Mouse (Mus musculus) heart, postnatal 0 days (tissue): ENCODE measurements around the gene Vps18. TPM values are rescaled to one million over a fixed set of nuclear protein-coding genes. Genes with fewer than 3 reads are reported as not detected.

ENCODE experiments used
- ATAC-seq: fragments of 200-750 bp; cut with Nextera tagmentation; 2 replicates; pipeline ENCODE4 v1.8.0; 2017; ENCODE audit warnings: low read depth, moderate number of reproducible peaks, moderate library complexity; ENCODE audit not compliant: insufficient read depth
- DNase-seq: peaks from one replicate; pipeline ENCODE4 v3.0.0-alpha.2; 2016; ENCODE audit warnings: low spot score
- H3K27ac ChIP-seq: fragments of 300-500 bp; sonication (generic); 2 replicates; pipeline ENCODE4 v1.5.1; 2014; ENCODE audit warnings: low read depth, mild to moderate bottlenecking
- H3K27me3 ChIP-seq: fragments of 300-500 bp; sonication (generic); 2 replicates; pipeline ENCODE4 v1.6.1; 2014; ENCODE audit warnings: low read length, mixed read lengths; ENCODE audit not compliant: control insufficient read depth, insufficient read depth
- H3K36me3 ChIP-seq: fragments of 300-500 bp; sonication (generic); replicated peaks from 2 replicates; pipeline ENCODE4 v1.6.1; 2014; ENCODE audit warnings: low read length, mixed read lengths; ENCODE audit not compliant: control insufficient read depth, insufficient read depth
- H3K4me1 ChIP-seq: fragments of 300-500 bp; sonication (generic); 2 replicates; pipeline ENCODE4 v1.6.1; 2014; ENCODE audit warnings: antibody characterized with exemption; ENCODE audit not compliant: control insufficient read depth, insufficient read depth
- H3K4me2 ChIP-seq: fragments of 300-500 bp; sonication (generic); 2 replicates; pipeline ENCODE4 v1.6.1; 2014; ENCODE audit warnings: low read depth, mild to moderate bottlenecking, low read length, moderate library complexity
- H3K4me3 ChIP-seq: fragments of 300-500 bp; sonication (generic); 2 replicates; pipeline ENCODE4 v1.5.1; 2014; ENCODE audit warnings: low read depth, low read length
- H3K9ac ChIP-seq: fragments of 300-500 bp; sonication (generic); replicated peaks from 2 replicates; pipeline ENCODE4 v1.6.1; 2014; ENCODE audit warnings: low read depth, low read length, mixed read lengths
- H3K9me3 ChIP-seq: fragments of 300-500 bp; sonication (generic); replicated peaks from 2 replicates; pipeline ENCODE4 v1.6.1; 2016; ENCODE audit warnings: low read length; ENCODE audit not compliant: control insufficient read depth
- CTCF ChIP-seq: IDR thresholded peaks from 2 replicates; pipeline ENCODE4 v1.5.1; 2016; ENCODE audit warnings: antibody characterized with exemption, control low read depth, low read depth
- EP300 ChIP-seq: IDR thresholded peaks from 2 replicates; pipeline ENCODE4 v1.6.1; 2016; ENCODE audit warnings: antibody characterized with exemption, low read depth
- WGBS: fragments of 180-500 bp; shearing (Covaris S2); extraction: QIAGEN DNeasy Blood & Tissue Kit; methylation state at CpG from one replicate; pipeline ENCODE4 v1.1.7; 2014; 5-methylcytosine and 5-hydroxymethylcytosine counted together
- polyA plus RNA-seq: library from polyadenylated mRNA; unstranded; fragments of >200 nt; fragmentation: Nextera tagmentation; extraction: Ambion mirVana; gene quantifications from 2 replicates; pipeline ENCODE4 v1.2.1, GENCODE M21; 2015
- total RNA-seq: library from RNA; depleted of rRNA; stranded (reverse); fragments of >200 nt; gene quantifications from 2 replicates; pipeline ENCODE4 v1.2.3, GENCODE M21; 2014; ENCODE audit warnings: low replicate concordance; rRNA removed

Gene Vps18
- total and polyA plus RNA-seq, 2 experiments from 2014 or later, result 8.0 to 14.3 TPM

GRCm38 (mm10) chr2:119336002-119336401 is 47.5 kb downstream of the Vps18 start:
- Histone ChIP-seq H3K27me3 (peaks cover 4% of the 10 kb centered on the region), H3K9me3 (no peaks in the 10 kb centered on the region), H3K4me1 (peaks cover 7% of the 10 kb centered on the region; the same call in 1 of the 2 replicates), H3K9ac (no peak overlapping the region), H3K4me3 (no peak overlapping the region), H3K4me2 (no peak overlapping the region), H3K36me3 (peaks cover 7% of the 10 kb centered on the region), H3K27ac (peak overlapping the region; percentile 88)
- WGBS, result 48% methylated on average over 2 of the region's 2 CpGs
- no peak for TF ChIP-seq CTCF
- TF ChIP-seq EP300, result no peak
- ATAC-seq (no peak), DNase-seq (no peak)

GRCm38 (mm10) chr2:119336470-119336869 is 47.9 kb downstream of the Vps18 start:
- Histone ChIP-seq H3K4me3 (no peak overlapping the region), H3K27ac (peak overlapping the region; percentile 88), H3K27me3 (no peaks in the 10 kb centered on the region), H3K4me1 (peaks cover 7% of the 10 kb centered on the region; the same call in 1 of the 2 replicates), H3K36me3 (peaks cover 5% of the 10 kb centered on the region; the same call in 1 of the 2 replicates), H3K9me3 (no peaks in the 10 kb centered on the region), H3K9ac (no peak overlapping the region), H3K4me2 (no peak overlapping the region)
- ATAC-seq (peak; percentile 22; the same call in 1 of the 2 replicates), DNase-seq (no peak)
- TF ChIP-seq CTCF (no peak), EP300 (peak; percentile 67)
- 57% methylated on average over 10 of the region's 10 CpGs for WGBS

DNA sequence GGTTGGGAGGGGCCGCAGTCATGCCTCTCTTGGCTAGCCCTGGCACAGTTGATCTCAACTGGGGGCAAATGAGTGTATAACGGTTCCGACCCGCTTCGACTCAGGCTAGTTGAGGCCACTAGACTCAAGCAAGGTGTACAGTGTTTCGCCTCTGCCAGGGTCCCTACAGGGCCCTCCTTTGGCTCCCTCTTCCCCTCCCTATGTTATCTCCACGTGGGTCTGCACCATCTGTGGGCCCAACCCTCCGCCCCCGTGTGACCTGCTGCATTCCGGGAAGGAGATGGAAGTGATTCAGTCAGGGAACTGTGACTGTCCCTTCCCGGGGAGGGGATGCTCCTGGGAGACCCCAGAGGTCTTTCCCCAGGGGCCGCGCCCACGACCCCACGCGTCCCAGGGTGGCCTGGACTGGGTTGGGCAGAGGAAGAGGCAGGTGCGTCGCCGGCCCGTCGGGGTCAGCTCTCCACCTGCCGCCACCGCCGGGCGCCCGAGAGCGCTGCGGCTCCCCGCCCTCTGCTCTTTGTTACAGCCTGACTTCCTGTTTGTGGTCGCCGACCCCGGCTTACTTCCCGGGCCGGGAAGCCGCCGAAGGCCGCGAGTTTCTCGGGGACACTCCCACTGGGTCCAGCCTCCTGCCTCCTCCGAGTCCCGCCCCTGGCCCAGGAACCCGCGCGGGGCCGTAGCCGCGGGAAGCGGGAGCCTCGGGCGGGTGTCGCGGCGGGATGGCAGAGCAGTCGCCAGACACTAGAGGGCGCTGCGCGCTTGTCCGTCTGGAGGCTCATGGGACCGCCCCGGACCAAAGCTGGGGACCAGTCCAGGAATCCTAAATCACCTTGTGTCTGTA is 49.1 kb downstream of the Vps18 start:
- DNase-seq (peak; percentile 74), ATAC-seq (peak; percentile 88)
- Histone ChIP-seq H3K4me2 (peak overlapping the region; percentile 70), H3K9me3 (no peaks in the 10 kb centered on the region), H3K4me1 (peaks cover 7% of the 10 kb centered on the region; the same call in 1 of the 2 replicates), H3K4me3 (peak overlapping the region; percentile 51), H3K27ac (peak overlapping the region; percentile 88), H3K36me3 (peaks cover under 1% of the 10 kb centered on the region; the same call in 1 of the 2 replicates), H3K9ac (peak overlapping the region; percentile 52), H3K27me3 (no peaks in the 10 kb centered on the region)
- TF ChIP-seq EP300 (peak; percentile 83; the same call in 1 of the 2 replicates), CTCF (peak; percentile 79)
- WGBS, result 8% methylated on average over 58 of the region's 60 CpGs

DNA sequence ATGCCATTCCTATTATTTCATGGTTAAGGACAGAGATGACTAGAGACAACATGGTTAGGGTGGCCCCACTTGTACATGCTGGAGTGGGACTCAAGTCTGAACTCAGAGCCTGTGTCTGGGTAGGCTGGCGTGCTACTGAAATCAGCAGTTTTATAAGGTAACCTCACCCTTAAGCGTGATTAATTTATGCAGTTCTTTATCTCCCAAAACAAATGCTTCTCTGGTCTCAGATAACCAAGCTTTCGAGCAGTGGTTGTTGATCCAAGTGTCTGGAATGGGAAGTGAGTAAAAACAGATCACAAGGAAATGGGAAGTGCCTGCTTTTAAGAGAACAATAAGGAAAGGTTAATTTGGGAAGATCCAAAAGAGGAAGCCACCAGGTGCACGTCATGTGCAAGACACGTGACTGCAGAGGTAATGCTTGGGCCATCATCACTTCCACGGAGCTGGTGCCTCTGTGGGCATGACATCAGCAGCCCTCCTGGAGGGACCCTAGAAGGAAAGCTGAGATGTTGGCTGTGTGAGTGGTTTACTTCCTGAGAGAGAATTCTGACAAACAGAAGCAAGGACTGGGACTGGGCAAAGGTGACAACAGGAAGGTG is 56.1 kb downstream of the Vps18 start:
- no peaks in the 10 kb centered on the region for H3K4me1 ChIP-seq
- H3K27ac ChIP-seq, result no peak overlapping the region
- no peak overlapping the region for H3K9ac ChIP-seq
- no peaks in the 10 kb centered on the region for H3K36me3 ChIP-seq
- no peak for TF ChIP-seq EP300
- TF ChIP-seq CTCF, result no peak
- 23% methylated on average over 6 of the region's 6 CpGs for WGBS
- DNase-seq (no peak), ATAC-seq (no peak)
- H3K4me2 ChIP-seq, result no peak overlapping the region
- no peak overlapping the region for H3K4me3 ChIP-seq
- no peaks in the 10 kb centered on the region for H3K27me3 ChIP-seq
- H3K9me3 ChIP-seq, result no peaks in the 10 kb centered on the region

Other genes starting within 250 kb of the Vps18 start
- gene Knl1, start 241.6 kb upstream of the Vps18 start, total RNA-seq, result 9.1 and 50.5 TPM in 2 replicates
- 12.6 and 14.5 TPM in 2 replicates for gene Knl1, start 241.6 kb upstream of the Vps18 start, polyA plus RNA-seq
- gene Rad51, start 175.9 kb upstream of the Vps18 start, total RNA-seq, result 2.7 and 10.9 TPM in 2 replicates
- gene Rad51, start 175.9 kb upstream of the Vps18 start, polyA plus RNA-seq, result 7.7 and 8.1 TPM in 2 replicates
- gene Rmdn3, start 131.7 kb upstream of the Vps18 start, total RNA-seq, result 17.0 and 24.2 TPM in 2 replicates
- gene Rmdn3, start 131.7 kb upstream of the Vps18 start, polyA plus RNA-seq, result 14.4 and 14.6 TPM in 2 replicates
- 1.5 and 12.0 TPM in 2 replicates for gene Gchfr, start 121.0 kb upstream of the Vps18 start, total RNA-seq
- gene Gchfr, start 121.0 kb upstream of the Vps18 start, polyA plus RNA-seq, result 5.6 and 5.7 TPM in 2 replicates
- gene Gm14137, start 114.2 kb upstream of the Vps18 start, total RNA-seq, result not detected in 2 replicates
- gene Gm14137, start 114.2 kb upstream of the Vps18 start, polyA plus RNA-seq, result 0.07 and 0.12 TPM in 2 replicates
- gene Zfyve19, start 80.1 kb upstream of the Vps18 start, total RNA-seq, result 17.7 and 26.4 TPM in 2 replicates
- gene Zfyve19, start 80.1 kb upstream of the Vps18 start, polyA plus RNA-seq, result 26.9 and 27.3 TPM in 2 replicates
- 8.4 and 18.7 TPM in 2 replicates for gene Dnajc17, start 79.9 kb upstream of the Vps18 start, total RNA-seq
- 8.8 and 9.1 TPM in 2 replicates for gene Dnajc17, start 79.9 kb upstream of the Vps18 start, polyA plus RNA-seq
- gene Ppp1r14d, start 58.8 kb upstream of the Vps18 start, total RNA-seq, result not detected in 2 replicates
- not detected in 2 replicates for gene Ppp1r14d, start 58.8 kb upstream of the Vps18 start, polyA plus RNA-seq
- 11.6 and 11.7 TPM in 2 replicates for gene Spint1, start 51.4 kb upstream of the Vps18 start, total RNA-seq
- gene Spint1, start 51.4 kb upstream of the Vps18 start, polyA plus RNA-seq, result 0.14 and 0.34 TPM in 2 replicates
- gene Rhov, start 17.5 kb upstream of the Vps18 start, total RNA-seq, result 3.4 TPM in 1 of 2 replicates, not detected in the other
- gene Rhov, start 17.5 kb upstream of the Vps18 start, polyA plus RNA-seq, result 0.19 TPM in 1 of 2 replicates, not detected in the other
- gene Dll4, start 37.0 kb downstream of the Vps18 start, total RNA-seq, result 5.0 and 6.6 TPM in 2 replicates
- gene Dll4, start 37.0 kb downstream of the Vps18 start, polyA plus RNA-seq, result 5.7 and 6.2 TPM in 2 replicates
- 0.11 and 0.27 TPM in 2 replicates for gene Chac1, start 62.5 kb downstream of the Vps18 start, total RNA-seq
- gene Chac1, start 62.5 kb downstream of the Vps18 start, polyA plus RNA-seq, result 0.30 and 0.52 TPM in 2 replicates
- gene Ino80, start 188.9 kb downstream of the Vps18 start, total RNA-seq, result 7.2 TPM in 2 replicates
- gene Ino80, start 188.9 kb downstream of the Vps18 start, polyA plus RNA-seq, result 1.7 and 2.0 TPM in 2 replicates